In genomic region chr14:79158673-79159200, GRCm38 (mm10) we compare ENCODE assay signal across 17 mouse cellular contexts.
DNase-seq lines count a peak whose midpoint lies in the region; ATAC-seq and TF ChIP-seq lines count a peak whose summit lies in the region.
"Had no signal": no experiment of that assay in that cellular context is flagged by ENCODE, and none has a peak within 500 bp of the region (broad histone marks: within the 10 kb centered on the region; RNA-seq: fewer than 3 reads in every experiment).

No protein-coding gene starts in this region.

- no peaks in the 10 kb centered on the region for H3K9me3 ChIP-seq in forebrain, embryonic 15.5 days
- H3K9me3 ChIP-seq in forebrain, embryonic 12.5 days: no peaks in the 10 kb centered on the region
- no peaks in the 10 kb centered on the region for H3K9me3 ChIP-seq in kidney, embryonic 16.5 days (ENCODE audit: low read length)
- H3K9me3 ChIP-seq in kidney, embryonic 14.5 days (ENCODE audit: control insufficient read depth, low read length): no peaks in the 10 kb centered on the region
- H3K9me3 ChIP-seq in stomach, embryonic 15.5 days: no peaks in the 10 kb centered on the region
- no peaks in the 10 kb centered on the region for H3K9me3 ChIP-seq in stomach, postnatal 0 days (ENCODE audit: control insufficient read depth, low read length)
- H3K9me3 ChIP-seq: embryonic facial prominence, embryonic 12.5 days; hindbrain, embryonic 13.5 days; midbrain, embryonic 13.5 days had no signal

- no peaks in the 10 kb centered on the region for H3K36me3 ChIP-seq in forebrain, embryonic 15.5 days
- H3K36me3 ChIP-seq in forebrain, embryonic 12.5 days (replicated peaks): no peaks in the 10 kb centered on the region; the same call in 1 of the 2 replicates
- H3K36me3 ChIP-seq in kidney, embryonic 16.5 days (ENCODE audit: insufficient read depth, low read length): no peaks in the 10 kb centered on the region
- no peaks in the 10 kb centered on the region for H3K36me3 ChIP-seq in kidney, embryonic 14.5 days (ENCODE audit: control insufficient read depth, insufficient read depth, low read length)
- H3K36me3 ChIP-seq in stomach, embryonic 15.5 days: no peaks in the 10 kb centered on the region
- no peaks in the 10 kb centered on the region for H3K36me3 ChIP-seq in stomach, postnatal 0 days (ENCODE audit: control insufficient read depth, insufficient read depth, low read length)
- H3K36me3 ChIP-seq: embryonic facial prominence, embryonic 12.5 days; midbrain, embryonic 13.5 days had no signal

- no peak overlapping the region for H3K4me2 ChIP-seq in forebrain, embryonic 15.5 days (replicated peaks)
- H3K4me2 ChIP-seq in forebrain, embryonic 12.5 days: no peak overlapping the region
- no peak overlapping the region for H3K4me2 ChIP-seq in kidney, embryonic 16.5 days (replicated peaks; ENCODE audit: low read depth, low read length)
- H3K4me2 ChIP-seq in kidney, embryonic 14.5 days (replicated peaks; ENCODE audit: low read depth, low read length): no peak overlapping the region
- no peak overlapping the region for H3K4me2 ChIP-seq in stomach, embryonic 15.5 days
- H3K4me2 ChIP-seq in stomach, postnatal 0 days (replicated peaks; ENCODE audit: low read depth): no peak overlapping the region
- H3K4me2 ChIP-seq: embryonic facial prominence, embryonic 12.5 days; hindbrain, embryonic 13.5 days; midbrain, embryonic 13.5 days had no signal

- H3K27ac ChIP-seq in forebrain, embryonic 15.5 days (replicated peaks): peak overlapping the region; percentile 70
- no peak overlapping the region for H3K27ac ChIP-seq in forebrain, embryonic 12.5 days
- H3K27ac ChIP-seq in kidney, embryonic 16.5 days (ENCODE audit: low read length): peak overlapping the region; percentile 46; the same call in 1 of the 2 replicates
- H3K27ac ChIP-seq in kidney, embryonic 14.5 days (ENCODE audit: low read depth, low read length): no peak overlapping the region
- no peak overlapping the region; the same call in 1 of the 2 replicates for H3K27ac ChIP-seq in stomach, embryonic 15.5 days
- H3K27ac ChIP-seq in stomach, postnatal 0 days (replicated peaks): no peak overlapping the region

- no peaks in the 10 kb centered on the region for H3K27me3 ChIP-seq in forebrain, embryonic 15.5 days
- no peaks in the 10 kb centered on the region for H3K27me3 ChIP-seq in forebrain, embryonic 12.5 days
- H3K27me3 ChIP-seq in kidney, embryonic 16.5 days (ENCODE audit: insufficient read depth, low read length): no peaks in the 10 kb centered on the region
- H3K27me3 ChIP-seq in kidney, embryonic 14.5 days (ENCODE audit: control insufficient read depth, insufficient read depth, low read length): no peaks in the 10 kb centered on the region
- H3K27me3 ChIP-seq in stomach, embryonic 15.5 days (replicated peaks): no peaks in the 10 kb centered on the region
- no peaks in the 10 kb centered on the region for H3K27me3 ChIP-seq in stomach, postnatal 0 days (ENCODE audit: control insufficient read depth, insufficient read depth, low read length)
- H3K27me3 ChIP-seq: embryonic facial prominence, embryonic 12.5 days; hindbrain, embryonic 13.5 days; midbrain, embryonic 13.5 days; Patski had no signal

- no peak overlapping the region for H3K4me3 ChIP-seq in forebrain, embryonic 15.5 days
- no peak overlapping the region for H3K4me3 ChIP-seq in forebrain, embryonic 12.5 days (replicated peaks)
- no peak overlapping the region for H3K4me3 ChIP-seq in kidney, embryonic 16.5 days (ENCODE audit: low read length)
- H3K4me3 ChIP-seq in kidney, embryonic 14.5 days (ENCODE audit: low read length): no peak overlapping the region
- no peak overlapping the region for H3K4me3 ChIP-seq in stomach, embryonic 15.5 days (replicated peaks)
- no peak overlapping the region for H3K4me3 ChIP-seq in stomach, postnatal 0 days (ENCODE audit: low read depth, low read length)
- H3K4me3 ChIP-seq: embryonic facial prominence, embryonic 12.5 days; hindbrain, embryonic 13.5 days; midbrain, embryonic 13.5 days had no signal

- 68% methylated on average over 4 of the region's 4 CpGs for WGBS in forebrain, embryonic 15.5 days
- 89% methylated on average over 4 of the region's 4 CpGs for WGBS in forebrain, embryonic 12.5 days
- WGBS in kidney, embryonic 16.5 days: 85% methylated on average over 4 of the region's 4 CpGs
- 83% methylated on average over 4 of the region's 4 CpGs for WGBS in kidney, embryonic 14.5 days
- WGBS in stomach, embryonic 15.5 days: 82% methylated on average over 4 of the region's 4 CpGs
- 78% methylated on average over 4 of the region's 4 CpGs for WGBS in stomach, postnatal 0 days

- peaks cover 35% of the 10 kb centered on the region for H3K4me1 ChIP-seq in forebrain, embryonic 15.5 days
- H3K4me1 ChIP-seq in forebrain, embryonic 12.5 days: no peaks in the 10 kb centered on the region; the same call in 1 of the 2 replicates
- H3K4me1 ChIP-seq in kidney, embryonic 16.5 days (ENCODE audit: insufficient read depth, low read length): peaks cover 19% of the 10 kb centered on the region
- H3K4me1 ChIP-seq in kidney, embryonic 14.5 days (ENCODE audit: control insufficient read depth, insufficient read depth, low read length): peaks cover 15% of the 10 kb centered on the region; the same call in 1 of the 2 replicates
- peaks cover 11% of the 10 kb centered on the region for H3K4me1 ChIP-seq in stomach, embryonic 15.5 days
- H3K4me1 ChIP-seq in stomach, postnatal 0 days (replicated peaks; ENCODE audit: control insufficient read depth, insufficient read depth): no peaks in the 10 kb centered on the region

- intact Hi-C loops in left cerebral cortex, postnatal 36 days (cut with DNase I): no loop called here

- ATAC-seq in forebrain, embryonic 15.5 days (replicated peaks): peak; percentile 55
- no peak for ATAC-seq in forebrain, embryonic 12.5 days (ENCODE audit: low FRiP score)
- no peak for ATAC-seq in kidney, embryonic 16.5 days (ENCODE audit: low FRiP score, low TSS enrichment)
- ATAC-seq in kidney, embryonic 14.5 days (ENCODE audit: low FRiP score, low TSS enrichment): no peak
- peak; percentile 25; the same call in 1 of the 2 replicates for ATAC-seq in stomach, embryonic 15.5 days (ENCODE audit: insufficient read depth, low FRiP score, low read depth)
- ATAC-seq in stomach, postnatal 0 days (ENCODE audit: low FRiP score, low TSS enrichment): no peak
- ATAC-seq: activated CD4-positive, CD25-positive, alpha-beta regulatory T cell, adult 4 months; liver, postnatal 0 days; midbrain, embryonic 13.5 days; Patski had no signal

- TF ChIP-seq EP300 in stomach, postnatal 0 days (optimal IDR thresholded peaks at IDR 0.05): no peak

- TF ChIP-seq CTCF in stomach, postnatal 0 days (IDR thresholded peaks at IDR 0.05; ENCODE audit: low read depth): no peak

- DNase-seq in stomach, postnatal 0 days (ENCODE audit: low spot score): no peak
- DNase-seq in left cerebral cortex, postnatal 36 days (ENCODE audit: low spot score in 2 of 2): no peak
- DNase-seq: adrenal gland, postnatal 36 days; heart, postnatal 14 days; kidney, postnatal 25 days; layer of hippocampus, adult 9-11 months; liver, postnatal 0 days had no signal

- no peak overlapping the region for H3K9ac ChIP-seq in forebrain, embryonic 15.5 days (replicated peaks)
- H3K9ac ChIP-seq in forebrain, embryonic 12.5 days: no peak overlapping the region
- no peak overlapping the region for H3K9ac ChIP-seq in kidney, embryonic 16.5 days (replicated peaks; ENCODE audit: low read length)
- no peak overlapping the region for H3K9ac ChIP-seq in kidney, embryonic 14.5 days (ENCODE audit: low read depth, low read length)
- no peak overlapping the region for H3K9ac ChIP-seq in stomach, embryonic 15.5 days
- H3K9ac ChIP-seq in stomach, postnatal 0 days (ENCODE audit: low read length): no peak overlapping the region
- H3K9ac ChIP-seq: embryonic facial prominence, embryonic 12.5 days; hindbrain, embryonic 13.5 days; liver, postnatal 0 days; midbrain, embryonic 13.5 days had no signal

Comparison
In these comparisons a context has a peak if more than half of its experiments do, and no peak if none do; other contexts are left out.
1. ATAC-seq: peak in forebrain, embryonic 15.5 days (single experiment) and stomach, embryonic 15.5 days (single experiment); none in forebrain, embryonic 12.5 days (single experiment), kidney, embryonic 16.5 days (single experiment), kidney, embryonic 14.5 days (single experiment) and stomach, postnatal 0 days (single experiment).
2. H3K27ac ChIP-seq: peak in forebrain, embryonic 15.5 days (single experiment) and kidney, embryonic 16.5 days (single experiment); none in forebrain, embryonic 12.5 days (single experiment), kidney, embryonic 14.5 days (single experiment), stomach, embryonic 15.5 days (single experiment) and stomach, postnatal 0 days (single experiment).